Comparison of ENCODE assay signal across 10 mouse cellular contexts in genomic region chr7:19935171-19935751, GRCm38 (mm10). TPM values are rescaled to one million over a fixed set of nuclear protein-coding genes. Genes with fewer than 3 reads are reported as not detected.
DNase-seq lines count a peak whose midpoint lies in the region; ATAC-seq and TF ChIP-seq lines count a peak whose summit lies in the region.
"Had no signal": no experiment of that assay in that cellular context is flagged by ENCODE, and none has a peak within 500 bp of the region (broad histone marks: within the 10 kb centered on the region; RNA-seq: fewer than 3 reads in every experiment).

No protein-coding gene starts in this region.

- no peak overlapping the region for H3K4me3 ChIP-seq in kidney, postnatal 0 days (replicated peaks; ENCODE audit: low read depth, low read length)
- no peak overlapping the region for H3K4me3 ChIP-seq in intestine, postnatal 0 days (ENCODE audit: low read depth, low read length)
- H3K4me3 ChIP-seq: embryonic facial prominence, embryonic 13.5 days; layer of hippocampus, adult 2 months had no signal

- no peaks in the 10 kb centered on the region for H3K36me3 ChIP-seq in kidney, postnatal 0 days (ENCODE audit: insufficient read depth, low read length)
- H3K36me3 ChIP-seq in splenic B cell, adult 2 months (ENCODE audit: control insufficient read depth, insufficient read depth, low read length, poor library complexity, severe bottlenecking) = no peaks in the 10 kb centered on the region
- H3K36me3 ChIP-seq in intestine, postnatal 0 days (ENCODE audit: control insufficient read depth, insufficient read depth) = peaks cover 4% of the 10 kb centered on the region; the same call in 1 of the 2 replicates
- H3K36me3 ChIP-seq: embryonic facial prominence, embryonic 13.5 days had no signal

- 64% methylated on average over 20 of the region's 20 CpGs for WGBS in kidney, postnatal 0 days
- 67% methylated on average over 20 of the region's 20 CpGs for WGBS in intestine, postnatal 0 days

- no peaks in the 10 kb centered on the region for H3K27me3 ChIP-seq in kidney, postnatal 0 days (ENCODE audit: insufficient read depth, low read length)
- no peaks in the 10 kb centered on the region for H3K27me3 ChIP-seq in splenic B cell, adult 2 months (ENCODE audit: control insufficient read depth, insufficient read depth, low read length, poor library complexity, severe bottlenecking)
- H3K27me3 ChIP-seq in intestine, postnatal 0 days (replicated peaks; ENCODE audit: control insufficient read depth, insufficient read depth, low read length) = no peaks in the 10 kb centered on the region

- TF ChIP-seq CTCF in kidney, postnatal 0 days (IDR thresholded peaks at IDR 0.05; ENCODE audit: low read depth) = no peak
- TF ChIP-seq CTCF in intestine, postnatal 0 days (IDR thresholded peaks at IDR 0.05; ENCODE audit: low read depth) = no peak

- no peak for DNase-seq in kidney, postnatal 0 days (ENCODE audit: low spot score)
- no peak for DNase-seq in kidney, adult 8-10 months
- DNase-seq in liver = peak; percentile 24
- DNase-seq in splenic B cell, adult 2 months (ENCODE audit: low read depth, low spot score) = peak; percentile 77
- no peak for DNase-seq in retina, embryonic 14.5 days (ENCODE audit: low spot score)
- no peak for DNase-seq in cerebellum, postnatal 10 days

- ATAC-seq in kidney, postnatal 0 days (replicated peaks; ENCODE audit: low FRiP score, low read depth) = no peak
- ATAC-seq in common myeloid progenitor, adult 5-6 weeks (replicated peaks; ENCODE audit: low read depth, poor library complexity, severe bottlenecking) = peak; percentile 70
- ATAC-seq in intestine, postnatal 0 days = no peak

- no peaks in the 10 kb centered on the region for H3K9me3 ChIP-seq in kidney, postnatal 0 days (replicated peaks; ENCODE audit: low read length)
- H3K9me3 ChIP-seq in intestine, postnatal 0 days (ENCODE audit: control insufficient read depth) = no peaks in the 10 kb centered on the region
- H3K9me3 ChIP-seq: embryonic facial prominence, embryonic 13.5 days had no signal

- H3K9ac ChIP-seq in kidney, postnatal 0 days (ENCODE audit: low read depth, low read length) = no peak overlapping the region
- H3K9ac ChIP-seq in intestine, postnatal 0 days (ENCODE audit: low read depth, low read length) = no peak overlapping the region
- H3K9ac ChIP-seq: embryonic facial prominence, embryonic 13.5 days had no signal

- H3K27ac ChIP-seq in kidney, postnatal 0 days = 0 out of 2 replicates have a peak overlapping the region, but pooled peaks have one; percentile 19
- no peak overlapping the region for H3K27ac ChIP-seq in intestine, postnatal 0 days (ENCODE audit: low read depth, low read length)
- H3K27ac ChIP-seq: embryonic facial prominence, embryonic 13.5 days; layer of hippocampus, adult 2 months had no signal

- H3K4me2 ChIP-seq in kidney, postnatal 0 days (ENCODE audit: low read length) = no peak overlapping the region
- H3K4me2 ChIP-seq in intestine, postnatal 0 days (replicated peaks; ENCODE audit: low read depth) = no peak overlapping the region
- H3K4me2 ChIP-seq: embryonic facial prominence, embryonic 13.5 days had no signal

- peaks cover 10% of the 10 kb centered on the region for H3K4me1 ChIP-seq in kidney, postnatal 0 days (replicated peaks; ENCODE audit: insufficient read depth, low read length)
- H3K4me1 ChIP-seq in intestine, postnatal 0 days (replicated peaks; ENCODE audit: control insufficient read depth, insufficient read depth, low read length) = peaks cover 4% of the 10 kb centered on the region; the same call in 1 of the 2 replicates

RNA-seq across cellular contexts. Expression of gene Pvr, which starts 14.3 kb away (rescaled TPM):
- polyA plus RNA-seq in kidney, postnatal 0 days (2015; fragmentation: Nextera tagmentation; extraction: Ambion mirVana) = 7.3 and 7.8 TPM in 2 replicates
- 7.7 and 9.7 TPM in 2 replicates for total RNA-seq in common myeloid progenitor, adult 5-6 weeks (2017)
- 8.9 and 10.7 TPM in 2 replicates for polyA plus RNA-seq in intestine, postnatal 0 days (2015; fragmentation: Nextera tagmentation; extraction: Ambion mirVana)

RNA-seq across cellular contexts. Expression of gene Igsf23, which starts 15.3 kb away (rescaled TPM):
- 0.10 and 0.13 TPM in 2 replicates for polyA plus RNA-seq in kidney, postnatal 0 days (2015; fragmentation: Nextera tagmentation; extraction: Ambion mirVana)
- total RNA-seq in common myeloid progenitor, adult 5-6 weeks (2017) = 0.29 and 0.46 TPM in 2 replicates
- 171 and 189 TPM in 2 replicates for polyA plus RNA-seq in intestine, postnatal 0 days (2015; fragmentation: Nextera tagmentation; extraction: Ambion mirVana)
- total RNA-seq: layer of hippocampus, adult 2 months had no signal
- polyA plus RNA-seq: embryonic facial prominence, embryonic 13.5 days had no signal

RNA-seq across cellular contexts. Expression of gene Ceacam20, which starts 30.0 kb away (rescaled TPM):
- polyA plus RNA-seq in kidney, postnatal 0 days (2015; fragmentation: Nextera tagmentation; extraction: Ambion mirVana) = not detected in 2 replicates
- total RNA-seq in common myeloid progenitor, adult 5-6 weeks (2017) = not detected in 2 replicates
- 36.1 and 39.7 TPM in 2 replicates for polyA plus RNA-seq in intestine, postnatal 0 days (2015; fragmentation: Nextera tagmentation; extraction: Ambion mirVana)
- total RNA-seq: layer of hippocampus, adult 2 months had no signal
- polyA plus RNA-seq: embryonic facial prominence, embryonic 13.5 days had no signal

RNA-seq across cellular contexts. Expression of gene Ceacam19, which starts 47.5 kb away (rescaled TPM):
- polyA plus RNA-seq in kidney, postnatal 0 days (2015; fragmentation: Nextera tagmentation; extraction: Ambion mirVana) = 0.08 and 0.13 TPM in 2 replicates
- total RNA-seq in common myeloid progenitor, adult 5-6 weeks (2017) = not detected in 2 replicates
- polyA plus RNA-seq in intestine, postnatal 0 days (2015; fragmentation: Nextera tagmentation; extraction: Ambion mirVana) = not detected in 2 replicates
- total RNA-seq: layer of hippocampus, adult 2 months had no signal

RNA-seq across cellular contexts. Expression of gene Nlrp9b, which starts 56.0 kb away (rescaled TPM):
- not detected in 2 replicates for polyA plus RNA-seq in kidney, postnatal 0 days (2015; fragmentation: Nextera tagmentation; extraction: Ambion mirVana)
- not detected in 2 replicates for total RNA-seq in common myeloid progenitor, adult 5-6 weeks (2017)
- 1.9 and 2.7 TPM in 2 replicates for polyA plus RNA-seq in intestine, postnatal 0 days (2015; fragmentation: Nextera tagmentation; extraction: Ambion mirVana)
- total RNA-seq: layer of hippocampus, adult 2 months had no signal
- polyA plus RNA-seq: embryonic facial prominence, embryonic 13.5 days had no signal

Comparison
In these comparisons a context has a peak if more than half of its experiments do, and no peak if none do; other contexts are left out.
1. DNase-seq: peak in liver (single experiment) and splenic B cell, adult 2 months (single experiment); none in kidney, postnatal 0 days (single experiment), kidney, adult 8-10 months (0 of 2), retina, embryonic 14.5 days (single experiment) and cerebellum, postnatal 10 days (0 of 2).
2. RNA of gene Igsf23, which starts 15.3 kb away (polyA plus RNA-seq): 171 to 189 TPM in intestine, postnatal 0 days; 0.10 to 0.13 TPM in kidney, postnatal 0 days; every median in the first group is over 100 times any median in the second.
3. RNA of gene Ceacam20, which starts 30.0 kb away (polyA plus RNA-seq): 36.1 to 39.7 TPM in intestine, postnatal 0 days; not detected in kidney, postnatal 0 days; every median in the first group is over 10 times any median in the second.